Mouse (Mus musculus) MN1 (cell line): ENCODE results near the gene Olfr577.

Source experiments
- DNase-seq: peaks from one replicate; pipeline ENCODE4 v3.0.0-alpha.2; 2016; ENCODE audit warnings: low spot score

The Olfr577 gene

GRCm38 (mm10) chr7:102975843-102976242 is at the start of gene Olfr577:
Gene Olfr577 (minus strand): TSS chr7:102975943.
- DNase-seq: no peak

GRCm38 (mm10) chr7:102989224-102989623 is 13.5 kb upstream of the Olfr577 start, which contains the start of gene Olfr578:
Gene Olfr578 (minus strand): TSS chr7:102989324.
- no peak for DNase-seq

- DNase-seq: no peak
These were observed 1.3 kb downstream of the Olfr577 start for GRCm38 (mm10) chr7:102974399-102974798.

- DNase-seq: no peak
These were observed 13.4 kb downstream of the Olfr577 start, which contains the start of gene Olfr576 for GRCm38 (mm10) chr7:102962360-102962759. Gene Olfr576 (plus strand): TSS chr7:102962660.

DNA sequence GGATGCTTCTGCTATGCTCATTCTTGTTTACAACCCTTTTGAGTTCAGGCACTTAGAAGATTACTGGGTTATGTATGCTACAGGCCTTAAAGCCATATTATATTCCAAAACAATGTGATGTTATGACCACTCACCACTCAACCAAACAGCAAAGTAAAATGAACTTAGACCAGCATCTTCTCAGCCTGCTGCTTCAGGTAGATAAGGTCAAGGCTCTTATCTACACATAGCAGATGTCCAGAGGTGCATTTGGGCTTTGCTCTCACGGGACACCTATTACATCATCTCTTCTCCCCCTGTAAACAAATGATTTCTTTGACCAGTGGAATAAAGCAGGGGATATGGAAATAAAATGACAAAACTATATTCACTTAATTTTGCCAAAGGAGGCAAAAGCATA is 17.1 kb downstream of the Olfr577 start, which contains the start of gene Olfr575:
Gene Olfr575 (minus strand): TSS at position 183 of the 400 bp plus-strand sequence.
- no peak for DNase-seq

DNA sequence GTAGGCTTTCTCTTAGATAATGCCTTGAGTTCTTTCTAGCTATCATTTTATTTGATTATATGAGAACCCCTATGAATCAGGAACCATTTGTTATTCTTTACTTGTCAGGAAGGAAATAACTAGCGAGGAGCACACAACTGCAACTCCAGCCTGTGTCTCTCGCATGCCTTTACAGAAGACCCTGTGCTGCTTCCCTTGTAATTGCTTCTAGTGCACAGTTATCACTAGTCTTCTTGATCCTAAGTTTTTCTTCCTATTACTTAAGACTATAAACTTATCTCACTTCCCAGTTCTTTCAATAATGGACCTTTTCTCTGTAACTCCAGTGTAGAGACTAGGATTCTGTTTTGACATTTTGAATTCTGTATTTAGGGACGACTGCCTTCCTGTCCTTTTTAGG is 17.6 kb downstream of the Olfr577 start:
- no peak for DNase-seq

GRCm38 (mm10) chr7:102950732-102951131 is 25.0 kb downstream of the Olfr577 start:
- DNase-seq: no peak

GRCm38 (mm10) chr7:102948167-102948566 is 27.6 kb downstream of the Olfr577 start, which contains the start of gene Olfr574:
Gene Olfr574 (plus strand): TSS chr7:102948467.
- DNase-seq: no peak

DNA sequence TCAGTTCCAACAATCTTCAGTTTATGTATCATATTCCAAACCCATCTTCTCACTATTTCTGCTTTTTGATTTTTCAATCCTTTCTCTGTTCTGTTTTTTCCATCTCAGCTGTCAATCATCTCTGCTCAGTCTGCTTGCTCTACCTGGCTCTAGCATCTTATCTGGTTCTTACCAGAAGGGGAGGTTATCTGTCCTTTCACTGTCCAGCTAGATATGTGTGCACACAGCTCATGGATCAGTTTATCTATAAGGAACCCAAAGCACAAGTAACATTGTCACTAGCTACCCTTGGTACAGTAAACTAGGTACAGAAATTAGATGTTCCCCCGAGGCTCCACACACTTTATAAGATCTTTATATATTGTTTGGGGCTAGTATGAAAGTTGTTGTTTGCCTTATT is 32.3 kb downstream of the Olfr577 start:
- DNase-seq: no peak

- DNase-seq: no peak
These were observed 33.3 kb downstream of the Olfr577 start, which contains the start of gene Olfr573-ps1 for GRCm38 (mm10) chr7:102942475-102942874. Gene Olfr573-ps1 (minus strand): TSS chr7:102942575.

- no peak for DNase-seq
These were observed 48.6 kb downstream of the Olfr577 start for GRCm38 (mm10) chr7:102927105-102927504.

GRCm38 (mm10) chr7:102924109-102924508 is 51.6 kb downstream of the Olfr577 start, which contains the start of gene Olfr572:
Gene Olfr572 (plus strand): TSS chr7:102924409.
- no peak for DNase-seq
